Mouse (Mus musculus) stomach, embryonic 15.5 days (tissue): ENCODE measurements at regions not wholly inside any gene's neighbourhood (a gene's known extent, or its start where the extent isn't known, plus 50 kb on each side); places are given as distances from the start of the nearest gene placed in this dataset.
A peak's percentile ranks its signal among the peaks of the same experiment; 100 is the strongest.

Experiments used
- ATAC-seq: fragments of 200-750 bp; cut with Nextera tagmentation; 2 replicates; pipeline ENCODE4 v1.8.0; 2017; ENCODE audit warnings: low read depth, moderate number of reproducible peaks, moderate TSS enrichment; ENCODE audit not compliant: insufficient read depth, low FRiP score
- H3K27ac ChIP-seq: fragments of 300-500 bp; sonication (generic); 2 replicates; pipeline ENCODE4 v1.5.1; 2015; ENCODE audit warnings: mild to moderate bottlenecking, inconsistent platforms
- H3K27me3 ChIP-seq: fragments of 300-500 bp; sonication (generic); replicated peaks from 2 replicates; pipeline ENCODE4 v1.6.1; 2015; ENCODE audit warnings: inconsistent platforms
- H3K36me3 ChIP-seq: fragments of 300-500 bp; sonication (generic); 2 replicates; pipeline ENCODE4 v1.6.1; 2015; ENCODE audit warnings: inconsistent platforms
- H3K4me1 ChIP-seq: fragments of 300-500 bp; sonication (generic); 2 replicates; pipeline ENCODE4 v1.6.1; 2015; ENCODE audit warnings: inconsistent platforms
- H3K4me2 ChIP-seq: fragments of 300-500 bp; sonication (generic); 2 replicates; pipeline ENCODE4 v1.6.1; 2015; ENCODE audit warnings: mild to moderate bottlenecking, inconsistent platforms
- H3K4me3 ChIP-seq: fragments of 300-500 bp; sonication (generic); replicated peaks from 2 replicates; pipeline ENCODE4 v1.5.1; 2015; ENCODE audit warnings: inconsistent platforms
- H3K9ac ChIP-seq: fragments of 300-500 bp; sonication (generic); 2 replicates; pipeline ENCODE4 v1.6.1; 2015; ENCODE audit warnings: inconsistent platforms
- H3K9me3 ChIP-seq: fragments of 300-500 bp; sonication (generic); 2 replicates; pipeline ENCODE4 v1.6.1; 2016; ENCODE audit warnings: inconsistent platforms
- WGBS: fragments of 180-500 bp; shearing (Covaris S2); methylation state at CpG from one replicate; pipeline ENCODE4 v1.1.7; 2015; 5-methylcytosine and 5-hydroxymethylcytosine counted together

DNA sequence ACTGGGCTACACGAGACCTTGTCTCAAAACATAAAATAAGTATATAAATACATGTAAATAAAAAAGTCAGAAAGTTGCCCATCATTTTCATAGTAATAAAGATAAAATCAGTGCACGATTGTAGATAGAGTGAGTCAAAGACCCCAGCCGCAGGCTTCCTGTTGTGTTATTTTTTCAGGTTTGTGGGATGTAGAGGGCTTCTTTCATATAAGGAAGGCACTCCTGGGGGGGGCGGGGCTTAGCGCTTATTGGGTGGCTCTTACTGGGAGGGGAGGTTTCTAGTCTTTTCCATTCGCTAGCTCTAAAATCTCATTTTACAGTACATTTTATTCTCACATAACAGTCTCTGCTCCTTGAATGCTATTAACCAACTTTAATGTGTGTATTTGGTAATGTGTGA lies 198.8 kb upstream of the Cxcr4 start:
- no peak overlapping the region for H3K4me3 ChIP-seq
- H3K9ac ChIP-seq = no peak overlapping the region
- H3K27me3 ChIP-seq = no peaks in the 10 kb centered on the region
- no peaks in the 10 kb centered on the region for H3K9me3 ChIP-seq
- H3K36me3 ChIP-seq = no peaks in the 10 kb centered on the region
- H3K27ac ChIP-seq = no peak overlapping the region
- H3K4me1 ChIP-seq = no peaks in the 10 kb centered on the region
- no peak for ATAC-seq
- no peak overlapping the region for H3K4me2 ChIP-seq
- 87% methylated on average over 6 of the region's 6 CpGs for WGBS

DNA sequence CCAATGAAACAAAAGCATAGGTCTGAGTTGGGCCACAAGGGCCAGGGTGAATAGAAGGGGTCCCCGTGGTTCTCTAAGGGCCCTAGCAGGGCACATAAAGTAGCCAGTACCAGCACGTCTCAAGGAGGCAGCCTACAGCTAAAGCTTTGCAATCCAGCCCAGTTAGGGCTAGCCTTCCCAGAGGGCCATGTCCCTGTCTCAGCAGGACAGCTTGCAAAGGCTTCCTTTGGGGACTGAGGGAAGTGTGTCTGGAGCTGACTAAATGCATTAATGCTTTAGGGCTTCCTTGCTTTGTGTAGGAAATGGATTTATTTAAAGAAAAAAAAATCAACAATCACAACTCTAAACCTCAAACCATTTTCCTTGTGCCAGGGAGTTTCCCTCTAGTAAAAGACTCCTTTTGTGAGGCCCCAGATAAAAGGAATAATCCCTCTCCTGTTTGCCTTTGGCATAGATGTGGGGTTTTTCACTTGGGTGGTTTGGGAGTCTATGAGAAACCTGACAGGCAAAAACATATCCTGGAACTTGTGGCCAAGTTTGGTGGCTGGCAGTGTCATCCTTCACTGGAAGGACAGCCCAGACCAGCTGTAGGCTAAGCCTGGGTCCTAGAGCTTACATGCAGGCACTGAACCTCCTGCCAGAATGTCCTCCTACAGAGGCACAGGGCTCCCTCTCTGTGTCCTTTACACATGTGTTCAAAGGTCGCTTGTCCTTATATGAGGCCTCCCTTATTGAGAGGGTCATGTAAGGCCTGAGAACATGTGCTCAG lies 197.7 kb upstream of the Cxcr4 start:
- no peaks in the 10 kb centered on the region for H3K4me1 ChIP-seq
- no peaks in the 10 kb centered on the region for H3K9me3 ChIP-seq
- ATAC-seq = no peak
- H3K4me2 ChIP-seq = no peak overlapping the region
- 73% methylated on average over 3 of the region's 3 CpGs for WGBS
- H3K9ac ChIP-seq = no peak overlapping the region
- no peaks in the 10 kb centered on the region for H3K27me3 ChIP-seq
- no peak overlapping the region for H3K4me3 ChIP-seq
- no peaks in the 10 kb centered on the region for H3K36me3 ChIP-seq
- H3K27ac ChIP-seq = no peak overlapping the region

DNA sequence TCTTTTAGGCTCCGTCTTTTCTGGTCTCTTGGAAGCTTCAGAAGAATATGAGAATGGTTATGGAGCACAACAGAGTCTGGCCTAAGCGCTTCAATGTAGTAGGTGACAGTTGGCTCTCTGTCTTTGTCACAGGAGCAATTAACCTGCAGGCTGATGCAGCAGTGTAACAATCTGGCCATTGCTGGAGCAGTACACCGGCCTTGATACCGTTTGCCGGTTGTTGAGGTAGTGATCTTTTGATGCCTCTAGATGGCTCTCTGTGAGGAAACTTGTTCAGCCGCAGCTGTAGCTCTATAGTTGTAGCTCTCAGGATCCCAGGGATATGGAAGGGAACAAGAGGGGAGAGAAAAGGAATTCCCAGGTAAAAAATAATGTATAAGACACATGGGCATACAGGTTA lies 196.1 kb upstream of the Cxcr4 start:
- H3K27ac ChIP-seq = no peak overlapping the region
- no peaks in the 10 kb centered on the region for H3K36me3 ChIP-seq
- H3K9me3 ChIP-seq = no peaks in the 10 kb centered on the region
- WGBS = 55% methylated on average over 6 of the region's 6 CpGs
- no peak overlapping the region for H3K9ac ChIP-seq
- no peaks in the 10 kb centered on the region for H3K27me3 ChIP-seq
- H3K4me2 ChIP-seq = no peak overlapping the region
- no peak for ATAC-seq
- no peaks in the 10 kb centered on the region for H3K4me1 ChIP-seq
- no peak overlapping the region for H3K4me3 ChIP-seq

DNA sequence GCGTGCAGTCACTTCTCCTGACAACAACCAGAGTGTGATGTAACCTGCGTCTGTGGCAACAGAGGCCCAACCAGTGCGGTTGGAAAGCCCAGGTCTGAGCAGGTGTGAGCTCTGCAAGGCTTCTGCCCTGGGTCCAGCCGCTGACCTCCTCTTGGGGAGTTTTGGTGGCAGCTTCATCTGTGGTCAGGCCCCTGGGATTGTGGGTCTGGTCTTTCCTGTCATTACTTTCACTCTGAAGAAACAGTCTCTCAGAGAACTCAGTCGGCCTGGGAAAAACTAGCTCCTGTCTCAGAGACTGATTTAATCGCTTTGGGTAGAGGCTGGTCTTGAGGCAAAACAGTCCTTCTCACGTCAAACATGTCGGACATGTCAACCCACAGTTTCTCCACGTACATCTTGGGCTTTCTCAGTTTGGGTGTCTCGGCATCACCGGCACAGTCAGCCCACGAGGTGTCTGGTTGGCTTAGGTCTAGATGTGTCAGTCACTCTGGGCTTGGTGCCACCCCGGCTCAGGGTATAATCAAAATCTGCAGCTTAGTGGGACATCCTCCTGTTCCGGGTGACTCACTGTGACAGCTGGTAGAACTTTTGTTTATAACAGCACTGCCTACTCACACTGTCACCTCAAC lies 195.0 kb upstream of the Cxcr4 start:
- no peak for ATAC-seq

DNA sequence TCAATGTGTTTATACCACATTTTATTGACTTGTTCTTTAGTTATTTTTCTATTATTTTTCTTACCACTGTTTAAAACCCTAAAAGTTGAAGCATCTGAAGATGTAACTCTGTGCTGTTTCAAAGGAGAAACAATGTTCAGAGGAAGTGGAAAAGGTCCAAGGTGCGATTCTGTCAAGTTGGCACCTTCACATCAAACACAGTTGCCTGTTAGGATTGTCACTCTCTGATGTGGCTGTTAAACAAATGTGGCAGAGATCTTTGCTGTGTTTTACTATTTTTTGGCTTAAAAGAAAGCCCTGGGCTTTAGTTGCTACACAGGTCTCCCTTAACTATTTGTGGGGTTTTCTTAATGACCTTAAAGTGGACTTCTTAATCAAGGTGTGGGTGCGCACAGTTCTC lies 190.2 kb upstream of the Cxcr4 start:
- WGBS = 69% methylated on average over 2 of the region's 2 CpGs
- H3K4me3 ChIP-seq = no peak overlapping the region
- no peak overlapping the region for H3K27ac ChIP-seq
- no peaks in the 10 kb centered on the region for H3K36me3 ChIP-seq
- ATAC-seq = no peak
- no peak overlapping the region for H3K4me2 ChIP-seq
- no peaks in the 10 kb centered on the region for H3K27me3 ChIP-seq
- H3K4me1 ChIP-seq = no peaks in the 10 kb centered on the region
- no peaks in the 10 kb centered on the region for H3K9me3 ChIP-seq
- H3K9ac ChIP-seq = no peak overlapping the region

More for the DNA sequence above, 195.0 kb upstream of the Cxcr4 start:
- no peaks in the 10 kb centered on the region for H3K27me3 ChIP-seq
- H3K9me3 ChIP-seq = no peaks in the 10 kb centered on the region
- no peak overlapping the region for H3K9ac ChIP-seq
- no peak overlapping the region for H3K4me2 ChIP-seq
- no peaks in the 10 kb centered on the region for H3K36me3 ChIP-seq
- WGBS = 76% methylated on average over 14 of the region's 14 CpGs
- H3K27ac ChIP-seq = no peak overlapping the region
- no peak overlapping the region for H3K4me3 ChIP-seq
- no peaks in the 10 kb centered on the region for H3K4me1 ChIP-seq

DNA sequence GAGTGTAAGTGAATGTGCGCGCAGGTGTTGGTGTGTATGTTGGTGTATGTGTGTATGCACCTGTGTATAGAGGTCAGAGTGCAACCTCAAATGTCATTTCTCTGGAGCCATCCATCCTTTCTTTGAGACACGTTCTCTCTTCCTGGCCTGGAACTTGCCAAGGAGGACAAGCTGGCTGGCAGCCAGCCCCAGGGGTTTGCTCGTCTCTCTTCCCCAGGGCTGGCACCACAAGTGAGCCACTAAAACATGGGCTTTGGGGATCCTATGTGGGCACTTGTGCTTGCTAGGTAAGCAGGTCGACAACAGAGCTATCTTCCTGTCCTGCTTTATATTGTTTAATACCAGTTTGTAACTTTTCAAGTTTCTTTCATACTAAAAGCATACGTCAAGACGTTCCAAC lies 189.8 kb upstream of the Cxcr4 start:
- H3K4me2 ChIP-seq = no peak overlapping the region
- H3K9ac ChIP-seq = no peak overlapping the region
- H3K36me3 ChIP-seq = no peaks in the 10 kb centered on the region
- H3K9me3 ChIP-seq = no peaks in the 10 kb centered on the region
- 62% methylated on average over 7 of the region's 7 CpGs for WGBS
- no peak overlapping the region for H3K27ac ChIP-seq
- H3K4me1 ChIP-seq = no peaks in the 10 kb centered on the region
- H3K27me3 ChIP-seq = no peaks in the 10 kb centered on the region
- no peak overlapping the region for H3K4me3 ChIP-seq
- ATAC-seq = no peak

DNA sequence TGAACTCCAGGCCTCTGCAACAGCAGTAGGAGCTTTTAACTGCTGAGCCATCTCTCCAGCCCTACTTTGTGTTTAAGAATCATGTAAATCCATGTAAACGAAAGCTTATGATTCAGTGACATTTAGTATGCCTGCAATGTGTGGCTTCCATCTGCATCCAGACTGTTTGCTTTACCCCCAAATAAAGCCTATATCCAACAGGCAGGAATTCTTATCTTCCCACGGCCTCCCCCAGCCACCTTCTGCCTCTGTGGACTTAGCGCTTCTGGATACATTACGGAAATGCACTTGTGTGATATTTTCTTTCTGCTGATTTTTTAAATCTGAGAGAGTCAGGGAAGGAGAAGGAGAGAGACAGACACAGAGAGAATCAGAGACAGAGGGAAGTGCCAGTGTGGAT lies 189.2 kb upstream of the Cxcr4 start:
- Histone ChIP-seq H3K9me3 (no peaks in the 10 kb centered on the region), H3K4me1 (no peaks in the 10 kb centered on the region), H3K4me2 (no peak overlapping the region), H3K27ac (peak overlapping the region; percentile 26; the same call in 1 of the 2 replicates), H3K27me3 (no peaks in the 10 kb centered on the region), H3K36me3 (no peaks in the 10 kb centered on the region), H3K9ac (no peak overlapping the region), H3K4me3 (no peak overlapping the region)
- no peak for ATAC-seq
- WGBS = 63% methylated on average over 4 of the region's 4 CpGs

DNA sequence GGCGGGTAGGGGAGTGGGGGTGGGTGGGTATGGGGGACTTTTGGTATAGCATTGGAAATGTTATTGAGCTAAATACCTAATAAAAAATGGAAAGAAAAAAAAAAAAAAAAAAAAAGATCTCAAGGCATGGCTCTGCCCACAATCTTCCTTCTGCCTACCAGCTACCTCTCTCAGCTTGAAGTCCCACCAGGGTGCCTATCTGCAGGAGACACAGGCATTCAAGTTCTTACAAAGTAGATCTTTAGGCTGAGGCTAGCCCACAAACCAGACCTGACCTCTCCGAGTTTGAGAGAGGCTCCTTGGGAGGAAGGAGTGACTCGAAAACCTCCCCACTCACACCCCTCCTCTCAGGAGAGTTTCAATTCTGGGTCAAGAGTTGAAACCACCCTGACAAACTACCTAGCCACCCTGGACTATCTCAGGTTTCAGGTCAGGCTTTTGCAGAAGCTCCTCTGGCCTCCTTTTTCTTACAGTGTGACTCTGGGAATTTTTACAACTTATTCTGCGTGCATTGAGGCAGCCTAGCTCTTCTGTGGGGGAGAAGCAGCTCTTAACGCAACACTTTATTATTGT lies 187.6 kb upstream of the Cxcr4 start:
- WGBS = 75% methylated on average over 5 of the region's 5 CpGs
- Histone ChIP-seq H3K4me1 (no peaks in the 10 kb centered on the region), H3K4me3 (no peak overlapping the region), H3K9ac (no peak overlapping the region), H3K4me2 (no peak overlapping the region), H3K9me3 (no peaks in the 10 kb centered on the region), H3K36me3 (no peaks in the 10 kb centered on the region), H3K27me3 (no peaks in the 10 kb centered on the region), H3K27ac (no peak overlapping the region)
- ATAC-seq = no peak

DNA sequence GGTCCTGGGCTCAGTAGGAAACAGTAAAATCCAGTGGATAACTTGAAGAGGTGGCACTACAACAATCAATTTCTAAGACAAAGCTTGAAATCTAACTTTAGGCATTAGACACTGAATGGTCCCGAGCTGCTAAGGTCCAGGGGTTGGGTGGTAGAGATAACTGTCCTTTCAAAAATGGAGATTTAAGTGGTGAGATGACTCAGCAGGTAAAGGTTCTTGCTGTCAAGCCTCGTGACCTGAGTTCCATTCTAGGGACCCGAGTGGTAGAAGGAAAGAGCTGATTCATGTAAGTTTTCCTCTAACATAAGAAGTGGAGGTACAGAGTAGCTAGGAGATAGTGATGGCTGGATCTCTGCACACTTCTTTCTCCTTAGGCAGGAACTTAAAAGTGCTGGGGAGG lies 180.3 kb upstream of the Cxcr4 start:
- Histone ChIP-seq H3K4me2 (no peak overlapping the region), H3K27ac (no peak overlapping the region), H3K27me3 (no peaks in the 10 kb centered on the region), H3K4me1 (no peaks in the 10 kb centered on the region), H3K9ac (no peak overlapping the region), H3K9me3 (no peaks in the 10 kb centered on the region), H3K36me3 (no peaks in the 10 kb centered on the region), H3K4me3 (no peak overlapping the region)
- 72% methylated on average over 3 of the region's 3 CpGs for WGBS
- ATAC-seq = no peak

DNA sequence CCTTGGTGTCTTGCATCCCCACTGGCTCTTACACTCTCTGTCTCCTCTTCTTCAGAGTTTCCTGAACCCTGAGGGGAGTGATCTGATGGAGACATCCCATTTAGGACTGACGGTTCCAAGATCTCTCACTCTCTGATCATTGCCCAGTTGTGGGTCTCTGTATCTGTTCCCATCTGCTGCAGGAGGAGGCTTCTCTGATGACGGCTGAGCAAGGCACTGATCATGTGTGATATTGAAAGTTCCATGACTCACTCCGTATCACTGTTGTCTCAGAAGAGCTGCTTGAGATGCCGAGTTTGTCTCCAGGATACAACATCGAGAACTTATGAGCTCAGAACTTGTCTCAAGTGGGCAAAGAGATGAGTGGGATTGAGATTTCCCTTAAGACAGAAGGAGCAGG lies 178.7 kb upstream of the Cxcr4 start:
- H3K9me3 ChIP-seq = no peaks in the 10 kb centered on the region
- H3K4me2 ChIP-seq = no peak overlapping the region
- no peak overlapping the region for H3K27ac ChIP-seq
- WGBS = 82% methylated on average over 5 of the region's 5 CpGs
- no peaks in the 10 kb centered on the region for H3K27me3 ChIP-seq
- no peak for ATAC-seq
- H3K9ac ChIP-seq = no peak overlapping the region
- H3K4me3 ChIP-seq = no peak overlapping the region
- no peaks in the 10 kb centered on the region for H3K36me3 ChIP-seq
- no peaks in the 10 kb centered on the region for H3K4me1 ChIP-seq

DNA sequence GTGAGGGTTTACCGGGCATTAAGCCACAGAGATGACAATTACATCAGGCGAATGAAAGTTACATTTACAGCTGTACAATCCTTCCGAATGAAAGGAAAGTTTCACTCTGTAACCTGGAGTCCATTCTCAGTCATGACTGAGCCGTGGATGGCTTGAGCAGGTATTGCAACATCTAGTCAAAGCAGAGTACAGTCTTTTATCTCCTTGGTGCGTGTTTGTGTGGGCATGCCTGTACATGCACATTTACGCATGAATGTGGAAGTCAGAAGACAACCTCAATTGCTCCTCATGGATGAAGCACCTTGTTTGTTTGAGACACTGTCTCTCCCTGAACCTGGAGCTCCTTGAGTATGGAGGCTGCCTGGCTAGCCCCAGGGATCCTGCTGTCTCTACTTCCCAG lies 175.9 kb upstream of the Cxcr4 start:
- Histone ChIP-seq H3K4me3 (no peak overlapping the region), H3K36me3 (no peaks in the 10 kb centered on the region), H3K27ac (no peak overlapping the region), H3K27me3 (no peaks in the 10 kb centered on the region), H3K4me1 (no peaks in the 10 kb centered on the region; the same call in 1 of the 2 replicates), H3K4me2 (no peak overlapping the region), H3K9ac (no peak overlapping the region), H3K9me3 (no peaks in the 10 kb centered on the region)
- no peak for ATAC-seq
- WGBS = 83% methylated on average over 6 of the region's 6 CpGs

DNA sequence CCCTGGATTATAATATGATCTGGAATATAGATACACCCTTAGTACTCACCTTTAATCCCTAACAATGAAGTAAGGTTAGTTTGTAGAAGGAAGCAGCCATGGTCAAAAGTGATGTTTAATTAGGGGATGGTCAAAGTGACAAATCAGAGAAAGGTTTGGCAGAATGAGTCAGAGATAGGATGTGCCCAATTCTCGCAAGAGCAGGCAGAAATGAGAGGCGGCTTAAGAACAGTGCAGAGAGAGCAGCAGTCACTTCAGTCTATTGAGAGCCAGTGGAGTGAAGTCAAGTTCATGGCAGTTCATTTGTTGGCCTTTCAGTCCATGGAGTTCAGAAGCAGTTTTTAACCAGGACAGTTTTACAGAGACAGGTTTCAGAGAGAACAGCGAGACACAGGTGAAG lies 175.3 kb upstream of the Cxcr4 start:
- no peak for ATAC-seq
- Histone ChIP-seq H3K9ac (no peak overlapping the region), H3K4me3 (no peak overlapping the region), H3K27me3 (no peaks in the 10 kb centered on the region), H3K36me3 (no peaks in the 10 kb centered on the region), H3K9me3 (no peaks in the 10 kb centered on the region), H3K27ac (no peak overlapping the region), H3K4me1 (no peaks in the 10 kb centered on the region; the same call in 1 of the 2 replicates), H3K4me2 (no peak overlapping the region)
- WGBS = 83% methylated on average over 3 of the region's 3 CpGs
